Mouse (Mus musculus): ENCODE measurements around the gene Bri3. TPM values are rescaled to one million over a fixed set of nuclear protein-coding genes. Genes with fewer than 3 reads are reported as not detected.

Gene Bri3
- total and polyA plus RNA-seq, 3 experiments: 21.6 to 40.5 TPM; not detected in 1

DNA sequence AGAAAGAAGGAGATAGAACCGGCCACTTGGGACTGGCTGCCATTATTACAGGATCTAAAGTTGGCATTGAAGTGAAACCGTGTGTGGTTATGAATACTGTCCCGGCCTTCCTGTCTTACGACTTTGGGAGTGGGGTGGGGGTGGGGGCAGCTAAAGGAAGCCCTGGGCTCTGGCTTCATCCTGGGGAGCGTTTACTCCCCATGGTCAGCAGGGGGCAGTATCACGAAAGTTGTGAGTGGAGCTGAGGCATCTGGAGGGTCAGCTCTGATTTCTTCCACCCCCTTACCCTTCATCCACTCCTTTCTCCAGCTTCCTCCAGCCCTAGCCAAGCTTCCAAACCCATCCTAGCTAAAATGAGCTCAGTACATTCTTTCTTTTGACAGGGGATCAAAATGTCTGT lies 222.8 kb downstream of the Bri3 start:
- H3K9me3 ChIP-seq (replicated peaks; ENCODE audit: insufficient read depth, low read length): no peaks in the 10 kb centered on the region
- no peak for DNase-seq (ENCODE audit: low read depth, low spot score)
- H3K36me3 ChIP-seq (ENCODE audit: control insufficient read depth in 1 of 2, insufficient read depth in 2 of 2, low read length in 2 of 2): no peaks in the 10 kb centered on the region
- H3K4me3 ChIP-seq (ENCODE audit: control insufficient read depth in 1 of 2, insufficient read depth in 1 of 2, low read depth in 2 of 2, low read length in 2 of 2): no peak overlapping the region
- H3K27me3 ChIP-seq (ENCODE audit: control insufficient read depth in 1 of 2, insufficient read depth in 2 of 2, low read length in 2 of 2): no peaks in the 10 kb centered on the region
- H3K4me1 ChIP-seq (ENCODE audit: control insufficient read depth in 1 of 2, insufficient read depth in 2 of 2, low read length in 2 of 2): no peaks in the 10 kb centered on the region
- no peak overlapping the region for H3K27ac ChIP-seq (ENCODE audit: control insufficient read depth, low read depth, low read length)
- peak; percentile 4 to 26 (median 13); a peak in 2 of 6 replicates for TF ChIP-seq CTCF (IDR thresholded peaks at IDR 0.05 in 2 of 3, conservative IDR thresholded peaks at IDR 0.05 in 1 of 3; ENCODE audit: control insufficient read depth in 1 of 3, insufficient read depth in 1 of 3, low read depth in 2 of 3, low read length in 3 of 3, poor library complexity in 1 of 3, severe bottlenecking in 1 of 3)
- no peak for TF ChIP-seq ELF1 (IDR thresholded peaks at IDR 0.05; ENCODE audit: low read depth, low read length)
- H3K9ac ChIP-seq (ENCODE audit: control insufficient read depth, low read depth, low read length, poor library complexity, severe bottlenecking): no peak overlapping the region
- no peaks in the 10 kb centered on the region for H3K79me2 ChIP-seq (ENCODE audit: control insufficient read depth, insufficient read depth, low read length, poor library complexity)

DNA sequence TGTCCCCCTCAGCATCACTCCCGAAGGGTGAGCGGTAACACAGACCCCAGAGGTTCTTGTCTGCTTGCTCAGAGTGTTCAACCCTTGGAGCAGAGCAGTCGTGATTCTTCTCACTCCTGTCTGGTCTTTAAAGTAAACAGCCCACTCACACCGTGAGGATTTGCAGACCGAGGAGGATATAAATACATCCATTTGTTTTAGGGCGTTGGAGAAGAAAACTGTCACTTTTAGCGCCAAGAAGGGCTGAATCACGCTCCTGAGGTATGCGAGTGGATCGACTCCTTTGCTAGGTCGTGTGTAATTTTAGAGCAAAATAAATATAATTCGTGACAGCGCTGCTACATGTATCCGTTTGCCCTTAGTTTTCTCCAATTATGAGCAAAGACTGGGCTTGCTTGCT lies 228.8 kb downstream of the Bri3 start:
- TF ChIP-seq MYB (IDR thresholded peaks at IDR 0.05; ENCODE audit: low read depth, low read length) (no peak), HCFC1 (IDR thresholded peaks at IDR 0.05; ENCODE audit: low read depth, low read length) (no peak), POLR2A (IDR thresholded peaks at IDR 0.05; ENCODE audit: control insufficient read depth in 1 of 2, insufficient read depth in 1 of 2, low read depth in 1 of 2, low read length in 2 of 2, poor library complexity in 1 of 2) (no peak), TBP (IDR thresholded peaks at IDR 0.05; ENCODE audit: low read depth, low read length) (no peak), RAD21 (IDR thresholded peaks at IDR 0.05; ENCODE audit: low read depth, low read length) (no peak)
- DNase-seq (ENCODE audit: low read depth, low spot score): no peak
- no peak overlapping the region for H3K4me3 ChIP-seq (ENCODE audit: control insufficient read depth in 1 of 2, insufficient read depth in 1 of 2, low read depth in 2 of 2, low read length in 2 of 2)
- H3K9ac ChIP-seq (ENCODE audit: control insufficient read depth, low read depth, low read length, poor library complexity, severe bottlenecking): no peak overlapping the region
- H3K79me2 ChIP-seq (ENCODE audit: control insufficient read depth, insufficient read depth, low read length, poor library complexity): no peaks in the 10 kb centered on the region
- no peaks in the 10 kb centered on the region for H3K36me3 ChIP-seq (ENCODE audit: control insufficient read depth in 1 of 2, insufficient read depth in 2 of 2, low read length in 2 of 2)
- H3K27ac ChIP-seq (ENCODE audit: control insufficient read depth, low read depth, low read length): no peak overlapping the region
- H3K4me1 ChIP-seq (ENCODE audit: control insufficient read depth in 1 of 2, insufficient read depth in 2 of 2, low read length in 2 of 2): no peaks in the 10 kb centered on the region
- no peaks in the 10 kb centered on the region for H3K9me3 ChIP-seq (replicated peaks; ENCODE audit: insufficient read depth, low read length)
- no peaks in the 10 kb centered on the region for H3K27me3 ChIP-seq (ENCODE audit: control insufficient read depth in 1 of 2, insufficient read depth in 2 of 2, low read length in 2 of 2)

DNA sequence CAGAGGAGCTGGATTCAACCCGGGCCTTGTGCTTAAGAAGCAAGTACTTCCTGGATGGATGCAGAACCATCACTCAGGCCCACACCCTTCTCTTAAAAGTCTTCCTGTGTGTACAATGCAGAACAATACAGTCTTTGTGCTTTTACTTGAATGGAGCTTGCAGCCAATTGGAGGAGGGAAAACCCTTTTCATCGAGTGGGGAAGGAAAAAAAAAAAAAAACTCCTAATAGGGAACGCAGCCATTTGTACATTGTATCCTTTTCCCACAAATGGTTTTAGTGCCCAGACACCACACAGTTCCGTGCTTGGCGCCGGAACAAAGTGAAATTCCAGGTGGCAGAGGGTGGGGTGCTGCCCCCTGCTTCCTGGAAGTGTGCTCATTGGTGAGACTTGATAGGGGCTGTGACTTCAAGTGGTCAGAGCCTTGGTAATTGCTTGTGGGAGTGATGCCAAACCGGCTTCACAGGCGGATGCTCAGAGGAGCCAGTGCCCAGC lies 235.5 kb downstream of the Bri3 start:
- no peak overlapping the region for H3K9ac ChIP-seq (ENCODE audit: control insufficient read depth, low read depth, low read length, poor library complexity, severe bottlenecking)
- no peak overlapping the region for H3K27ac ChIP-seq (ENCODE audit: control insufficient read depth, low read depth, low read length)
- no peak overlapping the region for H3K4me3 ChIP-seq (ENCODE audit: control insufficient read depth in 1 of 2, insufficient read depth in 1 of 2, low read depth in 2 of 2, low read length in 2 of 2)

More for the DNA sequence above, 235.5 kb downstream of the Bri3 start:
- Histone ChIP-seq H3K27me3 (ENCODE audit: control insufficient read depth in 1 of 2, insufficient read depth in 2 of 2, low read length in 2 of 2) (no peaks in the 10 kb centered on the region), H3K4me1 (ENCODE audit: control insufficient read depth in 1 of 2, insufficient read depth in 2 of 2, low read length in 2 of 2) (no peaks in the 10 kb centered on the region), H3K9me3 (replicated peaks; ENCODE audit: insufficient read depth, low read length) (no peaks in the 10 kb centered on the region), H3K79me2 (ENCODE audit: control insufficient read depth, insufficient read depth, low read length, poor library complexity) (no peaks in the 10 kb centered on the region), H3K36me3 (ENCODE audit: control insufficient read depth in 1 of 2, insufficient read depth in 2 of 2, low read length in 2 of 2) (no peaks in the 10 kb centered on the region)
- DNase-seq (ENCODE audit: low read depth, low spot score): no peak
- no peak for TF ChIP-seq E2F4 (IDR thresholded peaks at IDR 0.05; ENCODE audit: borderline replicate concordance, low read depth, low read length)
- TF ChIP-seq MAZ (IDR thresholded peaks at IDR 0.05; ENCODE audit: low read depth, low read length): no peak
- TF ChIP-seq MAFK (IDR thresholded peaks at IDR 0.05; ENCODE audit: borderline replicate concordance, low read depth, low read length): no peak
- TF ChIP-seq NRF1 (IDR thresholded peaks at IDR 0.05; ENCODE audit: insufficient read depth, low read depth, low read length, poor library complexity, severe bottlenecking): no peak
